Mouse (Mus musculus): ENCODE data around the gene Chrnb4.

Chrnb4 gene

GRCm38 (mm10) chr9:55048211-55048880 lies at the start of gene Chrnb4:
Gene Chrnb4 (minus strand): TSS chr9:55048779.
- DNase-seq: no peak

- DNase-seq: no peak
Measured at GRCm38 (mm10) chr9:55096870-55097269, 48.3 kb upstream of the Chrnb4 start.

GRCm38 (mm10) chr9:55096033-55096432 lies 47.5 kb upstream of the Chrnb4 start:
- no peak for DNase-seq

- peak; percentile 61 for DNase-seq
Measured at GRCm38 (mm10) chr9:55090141-55090540, 41.6 kb upstream of the Chrnb4 start.

GRCm38 (mm10) chr9:55089226-55089625 lies 40.6 kb upstream of the Chrnb4 start:
- DNase-seq: no peak

GRCm38 (mm10) chr9:55083154-55083913 lies 34.8 kb upstream of the Chrnb4 start:
- peak; percentile 91 for DNase-seq

GRCm38 (mm10) chr9:55067965-55068265 lies 19.3 kb upstream of the Chrnb4 start:
- DNase-seq: no peak

GRCm38 (mm10) chr9:55067260-55067964 lies 18.8 kb upstream of the Chrnb4 start:
- peak; percentile 67 for DNase-seq

GRCm38 (mm10) chr9:55065241-55065640 lies 16.7 kb upstream of the Chrnb4 start:
- DNase-seq: peak; percentile 80

GRCm38 (mm10) chr9:55058067-55058466 lies 9.5 kb upstream of the Chrnb4 start:
- DNase-seq: no peak

- no peak for DNase-seq
Measured at GRCm38 (mm10) chr9:55055386-55055930, 6.9 kb upstream of the Chrnb4 start.

- no peak for DNase-seq
Measured at GRCm38 (mm10) chr9:55046764-55047163, 1.8 kb downstream of the Chrnb4 start.

GRCm38 (mm10) chr9:55045001-55045400 lies 3.6 kb downstream of the Chrnb4 start:
- no peak for DNase-seq

GRCm38 (mm10) chr9:55043688-55044087 lies 4.9 kb downstream of the Chrnb4 start:
- no peak for DNase-seq

- DNase-seq: no peak
Measured at GRCm38 (mm10) chr9:55041389-55041788, 7.2 kb downstream of the Chrnb4 start.

- no peak for DNase-seq
Measured at GRCm38 (mm10) chr9:55039983-55040382, 8.6 kb downstream of the Chrnb4 start.

GRCm38 (mm10) chr9:55038948-55039347 lies 9.6 kb downstream of the Chrnb4 start:
- DNase-seq: no peak

- no peak for DNase-seq
Measured at GRCm38 (mm10) chr9:55031435-55032167, 17.0 kb downstream of the Chrnb4 start.

- DNase-seq: no peak
Measured at GRCm38 (mm10) chr9:55026275-55026663, 22.3 kb downstream of the Chrnb4 start, which contains the start of gene Chrna3. Gene Chrna3 (minus strand): TSS chr9:55026562.

- no peak for DNase-seq
Measured at GRCm38 (mm10) chr9:55025534-55026274, 22.9 kb downstream of the Chrnb4 start.

- DNase-seq: peak; percentile 65
Measured at GRCm38 (mm10) chr9:55023902-55024583, 24.5 kb downstream of the Chrnb4 start.
